Mouse (Mus musculus): ENCODE measurements around the gene Oaz2.

DNA sequence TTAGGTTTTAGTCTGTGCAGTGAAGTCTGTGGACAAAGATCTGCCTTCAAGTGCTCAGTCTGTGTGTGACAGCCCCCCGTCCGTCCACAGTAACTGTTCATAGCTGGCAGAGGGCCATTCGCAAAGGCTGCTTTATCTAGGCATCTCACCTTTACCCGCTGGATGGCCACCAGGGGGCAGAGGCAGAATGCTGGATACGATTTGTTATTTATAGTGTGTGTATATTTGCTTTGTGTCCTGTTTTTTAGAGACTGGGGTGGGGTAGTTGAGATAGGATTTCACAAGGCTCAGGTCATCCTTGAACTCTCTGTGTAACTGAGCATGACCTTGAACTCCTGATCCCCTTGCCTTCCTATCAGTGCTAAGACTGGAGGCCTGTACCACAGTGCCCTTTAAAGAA, 1.8 kb upstream of the Oaz2 start:
- TF ChIP-seq MEF2A (IDR thresholded peaks at IDR 0.05; ENCODE audit: borderline replicate concordance, low read depth, low read length) = peak; percentile 73; the same call in 1 of the 2 replicates
- TF ChIP-seq CTCF (conservative IDR thresholded peaks at IDR 0.05 in 1 of 2, IDR thresholded peaks at IDR 0.05 in 1 of 2; ENCODE audit: low read depth in 2 of 2, low read length in 2 of 2) = peak; percentile 53 to 89
- TF ChIP-seq CHD2 (IDR thresholded peaks at IDR 0.05; ENCODE audit: low read length) = no peak
- TF ChIP-seq BHLHE40 (IDR thresholded peaks at IDR 0.05; ENCODE audit: low read depth, low read length) = no peak
- no peak for TF ChIP-seq EP300 (IDR thresholded peaks at IDR 0.05; ENCODE audit: low read length)
- TF ChIP-seq ZKSCAN1 (IDR thresholded peaks at IDR 0.05; ENCODE audit: borderline replicate concordance, low read depth, low read length) = no peak
